Mouse (Mus musculus): ENCODE data around the gene Cryba4. TPM values are rescaled to one million over a fixed set of nuclear protein-coding genes. Genes with fewer than 3 reads are reported as not detected.

Gene Cryba4
- total and polyA plus RNA-seq, 3 experiments: not detected

- H3K4me3 ChIP-seq (replicated peaks in 1 of 3; ENCODE audit: low read depth in 2 of 3, low read length in 2 of 3, poor library complexity in 1 of 3): no peak overlapping the region
- dilution Hi-C loops (cut with MboI; ENCODE audit: extremely low pct_ligation_motif_present, extremely low pct_unique_long_range_greater_than_20kb, low sequenced_read_pairs) (no loop called here), in situ Hi-C loops (cut with MboI; ENCODE audit: low pct_ligation_motif_present, low pct_unique_long_range_greater_than_20kb, low sequenced_read_pairs) (no loop called here)
- H3K79me2 ChIP-seq (replicated peaks; ENCODE audit: control insufficient read depth, extremely low read depth, insufficient read depth, poor library complexity, severe bottlenecking): no peaks in the 10 kb centered on the region
- H3K4me2 ChIP-seq (ENCODE audit: insufficient read depth, low read depth, poor library complexity, severe bottlenecking): no peak overlapping the region
- no peaks in the 10 kb centered on the region for H3K9me3 ChIP-seq (replicated peaks; ENCODE audit: low read length)
- H3K9ac ChIP-seq (ENCODE audit: insufficient read depth, low read depth): no peak overlapping the region
- peaks cover 0 to 16% of the 10 kb centered on the region in 2 experiments for H3K36me3 ChIP-seq (replicated peaks in 1 of 2; ENCODE audit: control insufficient read depth in 1 of 2, insufficient read depth in 1 of 2, low read length in 1 of 2)
- H3K27ac ChIP-seq (ENCODE audit: insufficient read depth, low read depth): no peak overlapping the region
- TF ChIP-seq JUND (conservative IDR thresholded peaks at IDR 0.05; ENCODE audit: low read depth, low read length): no peak
- no peak for TF ChIP-seq ZKSCAN1 (IDR thresholded peaks at IDR 0.05; ENCODE audit: borderline replicate concordance, low read depth, low read length)
- TF ChIP-seq ZC3H11A (IDR thresholded peaks at IDR 0.05; ENCODE audit: low read depth, low read length): no peak
- TF ChIP-seq MEF2A (IDR thresholded peaks at IDR 0.05; ENCODE audit: borderline replicate concordance, low read depth, low read length): no peak
- no peak for TF ChIP-seq CTCF (conservative IDR thresholded peaks at IDR 0.05 in 1 of 2, IDR thresholded peaks at IDR 0.05 in 1 of 2; ENCODE audit: low read depth in 2 of 2, low read length in 2 of 2)
- no peak for TF ChIP-seq BHLHE40 (IDR thresholded peaks at IDR 0.05; ENCODE audit: low read depth, low read length)
- TF ChIP-seq ZNF384 (IDR thresholded peaks at IDR 0.05; ENCODE audit: low read depth, low read length): no peak
- TF ChIP-seq JUN (IDR thresholded peaks at IDR 0.05; ENCODE audit: insufficient read depth, low read depth, low read length): no peak
- TF ChIP-seq RCOR1 (conservative IDR thresholded peaks at IDR 0.05; ENCODE audit: low read depth, low read length): no peak
- no peak for TF ChIP-seq CHD2 (IDR thresholded peaks at IDR 0.05; ENCODE audit: low read length)
- H3K4me1 ChIP-seq (ENCODE audit: control insufficient read depth in 1 of 2, insufficient read depth in 2 of 2): peaks cover 7 to 28% of the 10 kb centered on the region in 2 experiments
- no peaks in the 10 kb centered on the region for H3K27me3 ChIP-seq (replicated peaks)
- DNase-seq (ENCODE audit: extremely low read depth): no peak
These were observed 40.1 kb upstream of the Cryba4 start for GRCm38 (mm10) chr5:112292343-112292980.

- DNase-seq (ENCODE audit: extremely low read depth): no peak
- H3K4me2 ChIP-seq (ENCODE audit: insufficient read depth, low read depth, poor library complexity, severe bottlenecking): no peak overlapping the region
- peaks cover 0 to 12% of the 10 kb centered on the region in 2 experiments for H3K36me3 ChIP-seq (replicated peaks in 1 of 2; ENCODE audit: control insufficient read depth in 1 of 2, insufficient read depth in 1 of 2, low read length in 1 of 2)
- no peaks in the 10 kb centered on the region for H3K79me2 ChIP-seq (replicated peaks; ENCODE audit: control insufficient read depth, extremely low read depth, insufficient read depth, poor library complexity, severe bottlenecking)
- dilution Hi-C loops (cut with MboI; ENCODE audit: extremely low pct_ligation_motif_present, extremely low pct_unique_long_range_greater_than_20kb, low sequenced_read_pairs): no loop called here
- H3K9me3 ChIP-seq (replicated peaks; ENCODE audit: low read length): no peaks in the 10 kb centered on the region
- H3K27ac ChIP-seq (ENCODE audit: insufficient read depth, low read depth): no peak overlapping the region
- TF ChIP-seq ZMIZ1 (IDR thresholded peaks at IDR 0.05; ENCODE audit: low read depth, low read length) (no peak), MYC (IDR thresholded peaks at IDR 0.05; ENCODE audit: low read depth, low read length) (no peak), MAX (IDR thresholded peaks at IDR 0.05; ENCODE audit: low read length) (no peak), TBP (conservative IDR thresholded peaks at IDR 0.05; ENCODE audit: low read depth, low read length) (no peak), USF1 (IDR thresholded peaks at IDR 0.05; ENCODE audit: low read depth, low read length) (no peak), USF2 (conservative IDR thresholded peaks at IDR 0.05; ENCODE audit: low read depth, low read length) (no peak), ZC3H11A (IDR thresholded peaks at IDR 0.05; ENCODE audit: low read depth, low read length) (no peak)
- no peaks in the 10 kb centered on the region for H3K27me3 ChIP-seq (replicated peaks)
- in situ Hi-C loops (cut with MboI; ENCODE audit: low pct_ligation_motif_present, low pct_unique_long_range_greater_than_20kb, low sequenced_read_pairs): no loop called here
- H3K4me3 ChIP-seq (replicated peaks in 1 of 3; ENCODE audit: low read depth in 2 of 3, low read length in 2 of 3, poor library complexity in 1 of 3): no peak overlapping the region
- peaks cover 11 to 34% of the 10 kb centered on the region in 2 experiments for H3K4me1 ChIP-seq (ENCODE audit: control insufficient read depth in 1 of 2, insufficient read depth in 2 of 2)
- no peak overlapping the region for H3K9ac ChIP-seq (ENCODE audit: insufficient read depth, low read depth)
These were observed 39.5 kb upstream of the Cryba4 start for GRCm38 (mm10) chr5:112291866-112292265.
